In the genomic region with DNA sequence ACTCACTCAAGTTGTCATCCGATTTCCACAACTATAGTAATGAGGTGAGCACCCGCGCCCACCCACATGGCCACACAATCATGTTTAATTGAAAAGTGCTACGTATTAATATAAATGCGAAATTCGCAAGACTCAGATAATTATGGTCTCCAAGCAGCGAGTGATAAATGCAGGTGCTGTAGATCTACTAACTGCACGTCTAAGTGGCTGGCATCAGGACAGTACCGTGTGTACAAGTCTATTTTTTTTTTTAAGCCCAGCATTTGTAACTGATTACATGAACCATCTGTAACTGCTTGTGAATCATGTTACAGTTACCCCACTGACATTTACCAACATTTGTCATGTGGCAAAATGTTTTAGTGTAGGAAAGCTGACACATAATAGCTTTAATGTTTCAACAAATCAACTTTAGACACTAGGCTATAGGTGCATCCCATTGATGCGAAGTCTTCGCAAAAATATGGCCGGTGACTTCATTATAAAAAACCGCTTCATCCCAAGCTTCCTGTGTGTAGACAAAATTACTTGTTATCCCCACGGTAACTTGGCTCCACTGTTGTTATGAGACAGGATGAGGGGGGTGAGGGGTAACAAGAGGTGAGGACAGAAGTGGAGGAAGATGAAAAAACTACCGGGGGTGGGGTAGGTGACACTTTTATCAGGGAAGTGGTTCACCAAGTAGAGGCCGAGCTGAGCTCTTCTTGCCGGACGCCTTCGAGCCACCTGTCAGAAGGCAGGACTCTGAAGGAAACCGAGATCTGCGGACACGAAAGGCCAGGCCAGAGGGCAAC, we compare ENCODE assay signal across 8 mouse cellular contexts. TPM values are rescaled to one million over a fixed set of nuclear protein-coding genes. Genes with fewer than 3 reads are reported as not detected.
A peak's percentile ranks its signal among the peaks of the same experiment; 100 is the strongest.
DNase-seq lines count a peak whose midpoint lies in the region; ATAC-seq and TF ChIP-seq lines count a peak whose summit lies in the region.

No protein-coding gene starts in this region.

- H3K36me3 ChIP-seq in neural tube, embryonic 11.5 days (ENCODE audit: control insufficient read depth, insufficient read depth, low read length): no peaks in the 10 kb centered on the region
- H3K36me3 ChIP-seq in embryonic facial prominence, embryonic 13.5 days: peaks cover 4% of the 10 kb centered on the region
- no peaks in the 10 kb centered on the region for H3K36me3 ChIP-seq in intestine, postnatal 0 days (ENCODE audit: control insufficient read depth, insufficient read depth)
- H3K36me3 ChIP-seq in neural tube, embryonic 14.5 days (ENCODE audit: control insufficient read depth, insufficient read depth, low read length): no peaks in the 10 kb centered on the region

- H3K9me3 ChIP-seq in neural tube, embryonic 11.5 days (ENCODE audit: control insufficient read depth, low read length): no peaks in the 10 kb centered on the region
- H3K9me3 ChIP-seq in embryonic facial prominence, embryonic 13.5 days: no peaks in the 10 kb centered on the region
- no peaks in the 10 kb centered on the region for H3K9me3 ChIP-seq in intestine, postnatal 0 days (ENCODE audit: control insufficient read depth)
- H3K9me3 ChIP-seq in neural tube, embryonic 14.5 days (ENCODE audit: control insufficient read depth, low read length): no peaks in the 10 kb centered on the region

- intact Hi-C loops in left cerebral cortex, postnatal 4 days (cut with DNase I): no loop called here

- ATAC-seq in neural tube, embryonic 11.5 days (ENCODE audit: insufficient read depth, low FRiP score, low TSS enrichment): no peak
- no peak for ATAC-seq in embryonic facial prominence, embryonic 13.5 days (ENCODE audit: insufficient number of reproducible peaks, insufficient read depth, low FRiP score, low TSS enrichment, low read depth)
- no peak for ATAC-seq in intestine, postnatal 0 days
- ATAC-seq in neural tube, embryonic 14.5 days (ENCODE audit: low read depth): no peak

- 40% methylated on average over 22 of the region's 22 CpGs for WGBS in neural tube, embryonic 11.5 days
- WGBS in embryonic facial prominence, embryonic 13.5 days: 29% methylated on average over 22 of the region's 22 CpGs
- WGBS in intestine, postnatal 0 days: 36% methylated on average over 22 of the region's 22 CpGs
- 38% methylated on average over 22 of the region's 22 CpGs for WGBS in neural tube, embryonic 14.5 days

- TF ChIP-seq CTCF in intestine, postnatal 0 days (IDR thresholded peaks at IDR 0.05; ENCODE audit: low read depth): no peak

- peak overlapping the region; percentile 48 for H3K4me2 ChIP-seq in neural tube, embryonic 11.5 days (ENCODE audit: low read depth)
- peak overlapping the region; percentile 65 for H3K4me2 ChIP-seq in embryonic facial prominence, embryonic 13.5 days
- H3K4me2 ChIP-seq in intestine, postnatal 0 days (replicated peaks; ENCODE audit: low read depth): peak overlapping the region; percentile 78
- H3K4me2 ChIP-seq in neural tube, embryonic 14.5 days (ENCODE audit: low read depth, low read length): peak overlapping the region; percentile 60

- peak overlapping the region; percentile 71 for H3K9ac ChIP-seq in neural tube, embryonic 11.5 days (ENCODE audit: low read length)
- peak overlapping the region; percentile 75 for H3K9ac ChIP-seq in embryonic facial prominence, embryonic 13.5 days
- peak overlapping the region; percentile 59 for H3K9ac ChIP-seq in intestine, postnatal 0 days (ENCODE audit: low read depth, low read length)
- H3K9ac ChIP-seq in neural tube, embryonic 14.5 days (replicated peaks; ENCODE audit: low read depth, low read length): peak overlapping the region; percentile 51

- H3K4me1 ChIP-seq in neural tube, embryonic 11.5 days (ENCODE audit: control insufficient read depth, insufficient read depth, low read length): peaks cover 6% of the 10 kb centered on the region; the same call in 1 of the 2 replicates
- peaks cover 18% of the 10 kb centered on the region for H3K4me1 ChIP-seq in embryonic facial prominence, embryonic 13.5 days
- 0 out of 2 replicates have a peak, but pooled peaks cover 2% of the 10 kb centered on the region for H3K4me1 ChIP-seq in intestine, postnatal 0 days (replicated peaks; ENCODE audit: control insufficient read depth, insufficient read depth, low read length)
- peaks cover 6% of the 10 kb centered on the region; the same call in 1 of the 2 replicates for H3K4me1 ChIP-seq in neural tube, embryonic 14.5 days (ENCODE audit: control insufficient read depth, insufficient read depth, low read length)

- H3K27me3 ChIP-seq in neural tube, embryonic 11.5 days (ENCODE audit: control insufficient read depth, insufficient read depth, low read length): no peaks in the 10 kb centered on the region
- no peaks in the 10 kb centered on the region for H3K27me3 ChIP-seq in embryonic facial prominence, embryonic 13.5 days
- H3K27me3 ChIP-seq in intestine, postnatal 0 days (replicated peaks; ENCODE audit: control insufficient read depth, insufficient read depth, low read length): no peaks in the 10 kb centered on the region
- no peaks in the 10 kb centered on the region for H3K27me3 ChIP-seq in neural tube, embryonic 14.5 days (ENCODE audit: control insufficient read depth, insufficient read depth, low read length)

- no peak for DNase-seq in neural tube, embryonic 11.5 days (ENCODE audit: low spot score)
- no peak for DNase-seq in neural tube, embryonic 10.5 days (ENCODE audit: extremely low spot score, low spot score)
- DNase-seq in left cerebral cortex, postnatal 4 days: no peak
- no peak for DNase-seq in cerebellum, adult 8-10 months
- no peak for DNase-seq in kidney, postnatal 25 days

- H3K27ac ChIP-seq in neural tube, embryonic 11.5 days (ENCODE audit: low read depth, low read length): peak overlapping the region; percentile 75
- peak overlapping the region; percentile 98 for H3K27ac ChIP-seq in embryonic facial prominence, embryonic 13.5 days
- H3K27ac ChIP-seq in intestine, postnatal 0 days (ENCODE audit: low read depth, low read length): peak overlapping the region; percentile 95
- H3K27ac ChIP-seq in neural tube, embryonic 14.5 days (ENCODE audit: low read depth, low read length): peak overlapping the region; percentile 95

- H3K4me3 ChIP-seq in neural tube, embryonic 11.5 days (ENCODE audit: low read depth, low read length): peak overlapping the region; percentile 88
- H3K4me3 ChIP-seq in embryonic facial prominence, embryonic 13.5 days: peak overlapping the region; percentile 80
- H3K4me3 ChIP-seq in intestine, postnatal 0 days (ENCODE audit: low read depth, low read length): peak overlapping the region; percentile 93
- peak overlapping the region; percentile 74 for H3K4me3 ChIP-seq in neural tube, embryonic 14.5 days (ENCODE audit: low read depth, low read length)

RNA-seq across cellular contexts. Expression of gene H2afz, which starts 0.8 kb away (rescaled TPM):
- polyA plus RNA-seq in neural tube, embryonic 11.5 days (2014; fragmentation: Nextera tagmentation; extraction: Ambion mirVana): 2,454 and 2,599 TPM in 2 replicates
- polyA plus RNA-seq in embryonic facial prominence, embryonic 13.5 days (2015; fragmentation: Nextera tagmentation; extraction: Ambion mirVana): 2,079 and 2,169 TPM in 2 replicates
- polyA plus RNA-seq in intestine, postnatal 0 days (2015; fragmentation: Nextera tagmentation; extraction: Ambion mirVana): 922 and 974 TPM in 2 replicates
- 673 and 776 TPM in 2 replicates for polyA plus RNA-seq in neural tube, embryonic 14.5 days (2014; fragmentation: Nextera tagmentation; extraction: Ambion mirVana)
- total RNA-seq in left cerebral cortex, postnatal 4 days (2021): 100 to 1,000 TPM; 187 to 226 TPM

RNA-seq across cellular contexts. Expression of gene Dnajb14, which starts 3.9 kb away (rescaled TPM):
- 8.7 and 11.0 TPM in 2 replicates for polyA plus RNA-seq in neural tube, embryonic 11.5 days (2014; fragmentation: Nextera tagmentation; extraction: Ambion mirVana)
- 9.9 and 10.4 TPM in 2 replicates for polyA plus RNA-seq in embryonic facial prominence, embryonic 13.5 days (2015; fragmentation: Nextera tagmentation; extraction: Ambion mirVana)
- 10.6 and 11.1 TPM in 2 replicates for polyA plus RNA-seq in intestine, postnatal 0 days (2015; fragmentation: Nextera tagmentation; extraction: Ambion mirVana)
- polyA plus RNA-seq in neural tube, embryonic 14.5 days (2014; fragmentation: Nextera tagmentation; extraction: Ambion mirVana): 17.9 and 18.7 TPM in 2 replicates
- total RNA-seq in left cerebral cortex, postnatal 4 days (2021): 10 to 100 TPM; 28.3 to 30.1 TPM

RNA-seq across cellular contexts. Expression of gene Lamtor3, which starts 54.8 kb away (rescaled TPM):
- polyA plus RNA-seq in neural tube, embryonic 11.5 days (2014; fragmentation: Nextera tagmentation; extraction: Ambion mirVana): 94.8 and 97.7 TPM in 2 replicates
- polyA plus RNA-seq in embryonic facial prominence, embryonic 13.5 days (2015; fragmentation: Nextera tagmentation; extraction: Ambion mirVana): 112 and 120 TPM in 2 replicates
- 156 and 160 TPM in 2 replicates for polyA plus RNA-seq in intestine, postnatal 0 days (2015; fragmentation: Nextera tagmentation; extraction: Ambion mirVana)
- 123 and 132 TPM in 2 replicates for polyA plus RNA-seq in neural tube, embryonic 14.5 days (2014; fragmentation: Nextera tagmentation; extraction: Ambion mirVana)
- total RNA-seq in left cerebral cortex, postnatal 4 days (2021): 10 to 100 TPM; 69.0 to 73.3 TPM
